Mouse (Mus musculus) heart, adult 2 months (tissue): ENCODE results near the gene Akap11.

Experiments
- CTCF ChIP-seq: fragments of 200-600 bp; IDR thresholded peaks from 2 replicates; pipeline ENCODE4 v1.8.1; 2022; ENCODE audit warnings: antibody characterized with exemption, mild to moderate bottlenecking, moderate library complexity
- EP300 ChIP-seq: fragments of 200-500 bp; IDR thresholded peaks from 2 replicates; pipeline ENCODE4 v1.6.1; 2011; ENCODE audit warnings: low read depth, low read length, control low read depth; ENCODE audit not compliant: insufficient read depth
- POLR2A ChIP-seq: fragments of 200-500 bp; IDR thresholded peaks from 2 replicates; pipeline ENCODE4 v1.6.1; 2011; ENCODE audit warnings: mild to moderate bottlenecking, low read depth, low read length, control low read depth; ENCODE audit not compliant: insufficient read depth

DNA sequence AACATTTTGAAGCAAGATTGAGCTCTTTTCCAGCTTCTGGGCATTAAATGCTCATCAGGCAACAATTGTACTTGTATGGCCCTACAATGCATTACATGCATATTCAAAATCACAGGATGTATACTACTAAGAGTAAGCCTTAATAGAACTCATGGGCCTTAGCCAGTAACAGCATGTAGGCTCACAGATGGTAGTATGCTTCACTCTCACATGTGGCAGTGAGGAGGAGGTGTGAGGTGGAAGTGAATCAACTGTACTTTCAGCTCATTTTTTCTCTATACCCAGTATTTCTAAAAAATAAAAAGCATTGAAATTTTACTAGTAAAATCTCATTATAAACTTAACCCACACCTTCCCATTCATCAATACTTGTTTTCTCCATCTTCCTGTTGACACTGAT is 45.2 kb downstream of the Akap11 start:
- no peak for TF ChIP-seq POLR2A
- no peak for TF ChIP-seq EP300
- no peak for TF ChIP-seq CTCF
